Mouse (Mus musculus) frontal cortex, postnatal 25 days (tissue): ENCODE measurements around the gene Pip5k1b.

Source experiments
- DNase-seq, 2 experiments: peaks; one replicate each; pipeline ENCODE4 v3.0.0; 2022; ENCODE audit warnings: low spot score in 2 of 2

Pip5k1b gene

DNA sequence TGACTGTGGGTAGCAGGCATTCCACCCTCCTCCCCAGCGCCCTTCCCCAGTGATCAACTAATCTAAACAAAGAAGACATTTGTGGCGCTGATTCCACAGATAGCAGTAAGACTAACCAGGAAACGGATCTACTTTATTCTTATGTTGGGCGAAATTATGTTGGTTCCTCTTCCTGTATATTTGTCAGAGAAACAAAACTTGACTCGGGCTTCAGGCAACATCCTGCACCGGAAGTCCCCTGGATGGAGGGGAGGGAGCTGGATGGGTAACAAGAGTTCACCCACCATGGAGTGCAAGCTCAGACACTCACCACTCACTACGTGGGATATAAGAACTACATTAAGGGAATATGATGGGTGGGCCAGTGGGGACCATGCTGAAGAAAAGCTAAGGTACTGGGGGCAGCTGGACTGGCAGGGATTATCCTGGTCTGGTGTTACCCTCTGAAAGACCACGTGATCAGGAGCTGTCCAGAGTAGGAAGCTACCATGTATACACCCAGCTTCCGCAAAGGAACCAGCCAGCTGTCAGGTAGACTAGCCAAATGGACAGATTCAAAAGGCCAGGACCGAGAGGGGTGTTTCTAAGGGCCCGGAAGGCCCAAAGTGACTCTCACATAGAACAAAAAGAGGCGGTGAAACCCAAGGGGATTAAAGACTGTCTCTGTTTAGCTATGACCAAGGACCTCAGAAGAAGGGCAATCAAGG, 219.1 kb downstream of the Pip5k1b start:
- DNase-seq, result no peak

- DNase-seq, result no peak
Measured at GRCm38 (mm10) chr19:24335611-24336343, 219.9 kb downstream of the Pip5k1b start.

GRCm38 (mm10) chr19:24332956-24333355, 222.7 kb downstream of the Pip5k1b start:
- no peak for DNase-seq

- DNase-seq, result no peak
Measured at GRCm38 (mm10) chr19:24331274-24331673, 224.4 kb downstream of the Pip5k1b start.

DNA sequence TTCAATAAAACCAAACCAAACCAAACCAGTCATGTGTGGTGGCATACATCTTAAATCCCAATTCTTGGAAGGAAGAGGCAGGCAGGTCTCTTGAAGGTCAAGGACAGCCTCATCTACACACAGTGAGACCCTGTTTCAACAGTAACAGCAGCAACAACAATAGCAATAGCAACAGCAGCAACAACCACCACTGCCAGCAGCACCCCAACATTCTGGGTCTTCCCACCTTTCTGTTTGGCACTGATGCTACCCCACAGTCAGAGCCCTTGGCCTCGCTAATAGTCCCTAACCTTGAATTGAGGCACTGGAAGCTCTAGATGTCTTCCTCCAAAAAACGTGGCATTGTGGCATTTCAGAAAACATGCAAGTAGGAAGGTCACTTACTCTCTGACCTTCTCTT, 225.3 kb downstream of the Pip5k1b start:
- no peak for DNase-seq

- DNase-seq, result no peak
Measured at GRCm38 (mm10) chr19:24327921-24328320, 227.8 kb downstream of the Pip5k1b start.

DNA sequence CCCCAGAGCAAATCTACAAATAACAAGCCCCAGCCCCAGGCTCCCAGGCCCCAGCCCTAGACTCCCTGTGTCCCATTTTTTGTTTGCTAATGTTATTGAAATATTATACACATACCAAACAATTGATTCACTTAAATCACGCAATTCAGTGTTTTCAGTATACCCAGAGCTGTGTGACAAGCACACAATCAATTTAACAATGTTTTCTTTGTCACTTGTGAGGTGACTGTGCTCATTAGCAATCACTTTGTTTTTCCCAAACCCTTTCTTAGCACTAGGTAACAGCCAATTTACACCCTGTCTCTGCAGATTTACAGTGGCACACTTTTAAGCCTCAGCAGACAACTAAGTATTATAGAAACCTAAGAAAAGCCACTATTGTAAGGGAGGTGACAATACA, 228.7 kb downstream of the Pip5k1b start:
- DNase-seq, result no peak

DNA sequence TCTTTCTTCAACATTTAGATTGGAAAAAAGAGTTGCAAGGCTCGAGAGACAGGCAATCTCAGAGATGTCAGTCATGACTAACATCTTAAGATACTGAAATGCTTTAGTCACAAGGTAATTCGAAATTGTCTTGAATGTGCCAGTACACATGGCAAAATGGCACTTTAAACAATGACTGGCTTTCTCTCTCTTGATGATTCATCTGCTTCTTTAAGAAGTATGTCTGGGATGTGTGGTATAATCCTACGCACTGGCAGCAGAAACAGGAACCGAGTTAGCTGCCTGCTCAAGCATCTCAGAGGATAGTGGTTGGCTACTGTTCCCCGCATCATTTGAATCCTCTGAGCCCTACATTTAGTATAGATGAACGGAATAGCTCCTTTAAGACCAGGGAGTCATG, 230.0 kb downstream of the Pip5k1b start:
- no peak for DNase-seq

GRCm38 (mm10) chr19:24323841-24324613, 231.6 kb downstream of the Pip5k1b start:
- no peak for DNase-seq

GRCm38 (mm10) chr19:24321900-24322311, 233.8 kb downstream of the Pip5k1b start:
- DNase-seq, result no peak

DNA sequence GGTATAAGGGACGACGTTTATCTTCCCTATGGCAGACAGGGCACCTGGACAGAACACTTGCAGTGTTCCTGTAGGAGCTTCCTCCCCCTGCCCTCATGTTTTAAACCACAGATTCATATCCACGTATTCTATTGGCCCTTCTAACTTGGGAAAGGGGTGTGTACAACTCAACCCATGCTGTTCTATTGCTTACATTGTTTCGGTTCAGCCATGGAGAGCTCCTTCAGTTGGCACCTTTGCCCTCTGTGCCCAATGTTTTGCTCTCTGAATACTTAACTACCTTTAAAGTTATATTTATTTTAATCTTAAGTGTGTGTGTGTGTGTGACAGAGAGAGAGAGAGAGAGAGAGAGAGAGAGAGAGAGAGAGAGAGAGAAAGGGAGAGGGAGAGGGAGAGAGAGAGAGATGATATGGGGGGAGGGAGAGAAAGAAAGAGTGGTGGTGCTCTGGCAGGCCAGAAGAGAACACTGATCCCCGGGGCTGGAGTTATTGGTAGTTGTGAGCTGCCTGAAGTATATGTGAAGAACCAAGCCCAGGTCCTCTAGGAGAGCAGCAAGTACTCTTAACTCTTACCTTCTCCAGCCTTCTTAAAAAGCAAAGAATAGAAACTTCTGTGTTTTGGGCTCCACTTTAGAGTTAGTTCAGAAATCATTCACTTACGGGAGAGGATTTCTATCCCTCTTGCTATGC, 234.3 kb downstream of the Pip5k1b start:
- no peak for DNase-seq

GRCm38 (mm10) chr19:24318172-24318571, 237.5 kb downstream of the Pip5k1b start:
- DNase-seq, result no peak

DNA sequence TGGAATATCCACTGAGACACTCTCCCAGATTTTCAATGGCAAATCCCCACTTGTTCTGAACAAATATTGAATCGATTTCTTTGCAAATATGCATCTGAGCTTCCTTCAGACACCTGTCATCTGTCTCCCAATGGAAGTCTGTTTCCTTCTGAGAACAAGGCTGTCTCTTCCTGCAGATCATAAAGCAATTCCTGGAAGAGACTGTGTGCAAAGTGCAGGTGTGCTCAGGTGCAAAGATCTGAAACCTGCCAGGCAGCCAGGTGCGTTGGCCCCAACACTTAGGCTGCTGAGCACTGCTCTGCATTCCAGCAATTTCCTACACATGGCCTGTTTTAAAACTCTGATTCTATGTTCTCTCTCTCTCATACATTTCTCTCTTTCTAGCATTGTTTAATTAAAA, 237.9 kb downstream of the Pip5k1b start:
- DNase-seq, result no peak

- no peak for DNase-seq
Measured at GRCm38 (mm10) chr19:24317038-24317591, 238.6 kb downstream of the Pip5k1b start.

- no peak for DNase-seq
Measured at GRCm38 (mm10) chr19:24316060-24316725, 239.5 kb downstream of the Pip5k1b start.

GRCm38 (mm10) chr19:24315234-24315633, 240.4 kb downstream of the Pip5k1b start:
- DNase-seq, result no peak

GRCm38 (mm10) chr19:24314676-24315075, 241.0 kb downstream of the Pip5k1b start:
- DNase-seq, result no peak

- no peak for DNase-seq
Measured at GRCm38 (mm10) chr19:24312556-24313342, 242.9 kb downstream of the Pip5k1b start.

DNA sequence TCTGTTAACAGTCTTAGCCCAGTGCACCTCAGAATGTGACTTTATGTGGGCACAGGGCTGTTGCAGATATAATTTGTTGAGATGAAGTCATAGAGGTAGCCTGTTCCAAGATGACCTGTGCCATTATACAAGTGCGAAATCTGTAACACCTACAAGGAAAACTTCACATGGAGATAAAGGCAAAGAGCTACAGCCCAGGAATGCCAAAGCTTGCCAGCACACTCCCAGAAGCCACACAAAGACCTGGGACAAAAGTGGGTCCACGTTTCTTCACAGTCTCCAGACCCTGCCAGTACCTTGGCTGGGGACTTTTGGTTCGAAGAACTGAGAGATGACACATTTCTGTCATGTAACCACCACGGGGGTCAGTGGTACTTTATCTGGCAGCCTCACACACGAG, 243.6 kb downstream of the Pip5k1b start:
- no peak for DNase-seq

DNA sequence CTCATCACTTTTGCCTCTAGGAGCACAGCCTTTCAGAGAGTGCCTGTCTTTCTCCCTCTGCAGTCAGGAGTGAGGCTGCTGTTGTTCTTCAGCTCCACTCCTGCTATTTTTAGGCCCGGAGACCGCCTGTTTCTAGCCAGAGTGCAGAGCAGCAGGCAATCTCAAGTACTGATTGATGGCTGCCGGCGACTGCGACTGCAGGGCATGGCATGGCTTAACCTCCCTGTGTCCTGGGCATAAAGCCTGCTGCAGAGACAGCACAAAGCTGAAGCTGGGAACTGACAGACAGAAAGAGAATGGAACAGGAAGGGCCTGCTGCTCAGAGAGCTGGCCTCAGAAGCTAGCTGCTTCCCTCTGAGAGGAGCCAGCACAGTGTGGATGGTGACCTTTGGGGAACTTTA, 247.4 kb downstream of the Pip5k1b start:
- peak in 1 of 2 experiments; percentile 17 for DNase-seq
